Mouse (Mus musculus) myocyte (in vitro differentiated cells): Measurements from ENCODE around the gene C1qtnf2. TPM values are rescaled to one million over a fixed set of nuclear protein-coding genes. Genes with fewer than 3 reads are reported as not detected.
A peak's percentile ranks its signal among the peaks of the same experiment; 100 is the strongest.

Source experiments
- H3K27me3 ChIP-seq: one replicate; pipeline ENCODE4 v1.6.1; 2011; ENCODE audit not compliant: control insufficient read depth, insufficient read depth, insufficient read length
- H3K36me3 ChIP-seq: one replicate; pipeline ENCODE4 v1.6.1; 2011; ENCODE audit not compliant: control insufficient read depth, insufficient read depth
- H3K4me2 ChIP-seq: one replicate; pipeline ENCODE4 v1.6.1; 2011; ENCODE audit warnings: low read depth, control low read depth
- H3K4me3 ChIP-seq: one replicate; pipeline ENCODE4 v1.5.1; 2011; ENCODE audit warnings: mild to moderate bottlenecking, control low read depth, moderate library complexity
- H3K79me2 ChIP-seq: one replicate; pipeline ENCODE4 v1.6.1; 2011; ENCODE audit not compliant: control insufficient read depth, insufficient read depth
- H3ac ChIP-seq: one replicate; pipeline ENCODE4 v1.6.1; 2011; ENCODE audit not compliant: control insufficient read depth, insufficient read length
- CEBPB ChIP-seq: IDR thresholded peaks from 2 replicates; pipeline ENCODE4 v1.6.1; 2011; ENCODE audit warnings: mild to moderate bottlenecking, moderate library complexity; ENCODE audit not compliant: poor library complexity, insufficient read depth, severe bottlenecking
- E2F4 ChIP-seq: IDR thresholded peaks from one replicate; pipeline ENCODE4 v1.6.1; 2011; ENCODE audit warnings: mild to moderate bottlenecking, control low read depth, moderate library complexity; ENCODE audit not compliant: insufficient read depth
- MAX ChIP-seq: IDR thresholded peaks from one replicate; pipeline ENCODE4 v1.6.1; 2011; ENCODE audit warnings: low read depth, mild to moderate bottlenecking, control low read depth
- MYOD1 ChIP-seq, 3 experiments: IDR thresholded peaks; one replicate each; pipeline ENCODE4 v1.6.1; 2011; ENCODE audit warnings: control low read depth in 2 of 3, low read depth in 2 of 3, mild to moderate bottlenecking in 2 of 3, moderate library complexity in 1 of 3; ENCODE audit not compliant: insufficient read length in 2 of 3, control insufficient read depth in 1 of 3
- MYOG ChIP-seq, 3 experiments: IDR thresholded peaks; one replicate each; pipeline ENCODE4 v1.6.1; 2011; ENCODE audit warnings: control low read depth in 2 of 3, low read depth in 2 of 3, mild to moderate bottlenecking in 2 of 3; ENCODE audit not compliant: insufficient read length in 2 of 3, control insufficient read depth in 1 of 3, insufficient read depth in 1 of 3
- POLR2A ChIP-seq: IDR thresholded peaks from one replicate; pipeline ENCODE4 v1.6.1; 2011; ENCODE audit warnings: low read depth, mild to moderate bottlenecking, control low read depth, moderate library complexity; ENCODE audit not compliant: insufficient read length
- POLR2AphosphoS2 ChIP-seq: IDR thresholded peaks from one replicate; pipeline ENCODE4 v1.6.1; 2011; ENCODE audit warnings: low read depth, control low read depth; ENCODE audit not compliant: insufficient read length
- REST ChIP-seq: IDR thresholded peaks from one replicate; pipeline ENCODE4 v1.6.1; 2011; ENCODE audit warnings: mild to moderate bottlenecking, control low read depth, moderate library complexity; ENCODE audit not compliant: insufficient read depth, insufficient read length
- SRF ChIP-seq: IDR thresholded peaks from one replicate; pipeline ENCODE4 v1.6.1; 2011; ENCODE audit warnings: low read depth; ENCODE audit not compliant: control insufficient read depth, insufficient read length
- TCF12 ChIP-seq: IDR thresholded peaks from one replicate; pipeline ENCODE4 v1.6.1; 2011; ENCODE audit warnings: mild to moderate bottlenecking, control low read depth; ENCODE audit not compliant: poor library complexity, insufficient read depth, severe bottlenecking
- TCF3 ChIP-seq: IDR thresholded peaks from one replicate; pipeline ENCODE4 v1.6.1; 2011; ENCODE audit warnings: low read depth, control low read depth; ENCODE audit not compliant: insufficient read length
- USF1 ChIP-seq: IDR thresholded peaks from one replicate; pipeline ENCODE4 v1.6.1; 2011; ENCODE audit warnings: low read depth, mild to moderate bottlenecking, control low read depth, moderate library complexity
- polyA plus RNA-seq: library from polyadenylated mRNA; unstranded; fragments of >200 nt; fragmentation: generic; extraction: Trizol; gene quantifications from one replicate; pipeline ENCODE4 v1.2.1, GENCODE M21; 2012; ENCODE audit warnings: missing spikeins

The C1qtnf2 gene
- polyA plus RNA-seq, 1 experiment: not detected

DNA sequence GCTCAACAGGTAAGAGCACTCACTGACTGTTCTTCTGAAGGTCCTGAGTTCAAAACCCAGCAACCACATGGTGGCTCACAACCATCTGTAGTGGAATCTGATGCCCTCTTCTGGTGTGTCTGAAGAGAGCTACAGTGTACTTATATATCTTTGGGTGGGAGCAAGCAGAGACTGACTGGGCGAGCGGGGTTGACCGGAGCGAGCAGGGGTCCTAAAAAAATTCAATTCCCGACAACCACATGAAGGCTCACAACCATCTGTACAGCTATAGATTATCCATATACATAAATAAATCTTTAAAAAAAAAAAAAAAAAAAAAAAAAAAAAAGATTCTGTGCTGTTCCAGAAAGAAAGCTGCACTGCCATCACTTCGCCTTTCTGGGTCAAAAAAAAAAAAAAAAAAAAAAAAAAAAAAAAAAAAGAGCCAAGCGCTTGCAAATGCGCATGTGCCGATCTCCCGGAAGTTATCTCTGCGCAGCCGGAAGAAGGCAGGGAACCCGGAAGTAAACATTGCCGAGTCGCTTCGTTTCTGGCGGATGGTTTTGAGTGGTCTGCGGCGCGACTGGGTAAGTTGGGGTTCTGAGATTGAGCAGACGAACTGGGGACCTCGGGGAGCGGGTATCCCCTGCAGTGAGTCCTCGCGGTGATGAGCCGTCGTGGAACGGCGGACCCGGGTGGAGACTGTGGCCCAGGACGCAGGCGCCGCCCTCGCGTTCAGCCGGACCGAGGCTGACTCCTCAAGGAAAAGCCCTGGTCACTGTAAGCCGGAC is 40.6 kb upstream of the C1qtnf2 start, which contains the start of gene Slu7:
Gene Slu7 (plus strand): TSS at position 491 of the 770 bp plus-strand sequence.
- Histone ChIP-seq H3K4me3 (peak within 1 kb of the TSS; percentile 69), H3K4me2 (peak within 1 kb of the TSS; percentile 72), H3ac (peak within 1 kb of the TSS; percentile 16), H3K36me3 (no peaks in the 10 kb centered on the region), H3K79me2 (peaks cover 30% of the 10 kb centered on the region), H3K27me3 (no peaks in the 10 kb centered on the region)
- TF ChIP-seq POLR2A: peak; percentile 48
- no peak for TF ChIP-seq USF1

DNA sequence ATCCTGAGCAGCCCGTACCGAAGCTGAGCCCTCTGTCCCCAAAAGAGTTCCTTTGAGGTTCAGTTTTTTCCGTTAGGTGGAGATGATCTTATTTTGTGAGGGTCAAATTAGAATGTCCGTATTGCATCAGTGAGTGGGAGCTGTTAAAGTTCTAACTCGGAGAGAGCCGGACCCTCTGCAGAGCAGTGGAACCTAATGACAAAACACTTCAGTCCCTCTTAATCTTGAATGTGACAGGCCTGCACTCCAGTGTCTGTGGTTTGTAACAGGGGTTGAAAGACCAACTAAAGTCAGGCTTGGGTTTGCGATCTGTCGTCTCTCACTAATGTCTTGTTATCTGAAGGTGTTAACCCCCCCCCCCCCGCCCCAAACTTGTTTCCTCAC is 40.1 kb upstream of the C1qtnf2 start:
- Histone ChIP-seq H3K79me2 (peaks cover 30% of the 10 kb centered on the region), H3K4me2 (peak overlapping the region; percentile 72), H3K4me3 (peak overlapping the region; percentile 69), H3K36me3 (no peaks in the 10 kb centered on the region), H3K27me3 (no peaks in the 10 kb centered on the region), H3ac (peak overlapping the region; percentile 16)
- TF ChIP-seq USF1 (no peak), POLR2AphosphoS2 (no peak), REST (no peak), MYOG (IDR thresholded peaks at IDR 0.05; ENCODE audit: control insufficient read depth in 1 of 3, insufficient read depth in 1 of 3, insufficient read length in 2 of 3, low read depth in 2 of 3) (no peak), CEBPB (no peak), MYOD1 (IDR thresholded peaks at IDR 0.05; ENCODE audit: control insufficient read depth in 1 of 3, insufficient read length in 2 of 3, low read depth in 2 of 3) (no peak), SRF (no peak), TCF12 (no peak), POLR2A (no peak), MAX (no peak), TCF3 (no peak), E2F4 (no peak)

DNA sequence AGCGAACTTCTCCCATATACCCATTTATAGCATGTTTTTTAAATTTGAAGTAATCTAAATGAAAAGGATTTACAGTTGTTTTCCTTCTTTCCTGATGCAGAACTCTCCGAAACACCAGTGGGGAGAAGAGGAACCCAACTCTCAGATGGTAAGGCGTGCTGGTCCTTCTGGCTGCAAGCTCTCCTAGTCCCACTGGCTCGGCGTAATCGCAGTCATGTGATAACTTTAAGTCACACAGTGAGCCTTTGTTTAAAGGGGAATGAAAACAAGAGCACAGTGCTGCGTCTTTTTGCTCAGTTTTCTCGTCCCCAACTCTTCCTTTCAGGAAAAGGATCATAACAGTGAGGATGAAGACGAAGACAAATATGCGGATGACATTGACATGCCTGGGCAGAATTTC is 33.0 kb upstream of the C1qtnf2 start:
- no peak overlapping the region for H3ac ChIP-seq
- TF ChIP-seq TCF3 (no peak), USF1 (no peak), REST (no peak), POLR2A (no peak), POLR2AphosphoS2 (no peak), MYOG (IDR thresholded peaks at IDR 0.05; ENCODE audit: control insufficient read depth in 1 of 3, insufficient read depth in 1 of 3, insufficient read length in 2 of 3, low read depth in 2 of 3) (no peak), MAX (no peak), TCF12 (no peak), CEBPB (no peak), SRF (no peak), MYOD1 (IDR thresholded peaks at IDR 0.05; ENCODE audit: control insufficient read depth in 1 of 3, insufficient read length in 2 of 3, low read depth in 2 of 3) (no peak), E2F4 (no peak)
- H3K4me2 ChIP-seq: no peak overlapping the region
- H3K4me3 ChIP-seq: no peak overlapping the region
- peaks cover 5% of the 10 kb centered on the region for H3K79me2 ChIP-seq
- peaks cover 48% of the 10 kb centered on the region for H3K36me3 ChIP-seq
- H3K27me3 ChIP-seq: no peaks in the 10 kb centered on the region

DNA sequence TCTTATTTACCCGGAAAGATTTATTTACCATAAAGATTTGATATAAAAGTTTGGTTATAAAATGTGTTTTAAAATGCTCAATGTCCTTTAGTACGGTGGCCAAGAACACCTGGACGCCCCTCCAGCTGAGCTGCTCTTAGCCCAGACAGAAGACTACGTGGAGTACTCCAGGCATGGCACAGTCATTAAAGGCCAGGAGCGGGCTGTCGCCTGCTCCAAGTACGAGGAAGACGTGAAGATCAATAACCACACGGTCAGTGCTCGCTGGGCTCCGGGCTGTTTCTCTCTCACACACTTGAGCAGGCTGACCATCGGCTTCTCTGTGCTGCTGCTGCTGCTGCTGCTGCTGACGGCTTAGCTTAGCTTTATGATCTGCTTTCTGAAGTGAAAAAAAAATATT is 30.9 kb upstream of the C1qtnf2 start:
- no peak overlapping the region for H3ac ChIP-seq
- TF ChIP-seq TCF12: no peak
- no peak for TF ChIP-seq SRF
- no peak for TF ChIP-seq CEBPB
- no peak for TF ChIP-seq POLR2A
- no peak for TF ChIP-seq E2F4
- no peak for TF ChIP-seq MAX
- TF ChIP-seq MYOG (IDR thresholded peaks at IDR 0.05; ENCODE audit: control insufficient read depth in 1 of 3, insufficient read depth in 1 of 3, insufficient read length in 2 of 3, low read depth in 2 of 3): no peak
- TF ChIP-seq TCF3: no peak
- TF ChIP-seq POLR2AphosphoS2: no peak
- no peak for TF ChIP-seq MYOD1 (IDR thresholded peaks at IDR 0.05; ENCODE audit: control insufficient read depth in 1 of 3, insufficient read length in 2 of 3, low read depth in 2 of 3)
- TF ChIP-seq REST: no peak
- no peak for TF ChIP-seq USF1
- no peak overlapping the region for H3K4me3 ChIP-seq
- no peaks in the 10 kb centered on the region for H3K79me2 ChIP-seq
- H3K4me2 ChIP-seq: no peak overlapping the region
- no peaks in the 10 kb centered on the region for H3K27me3 ChIP-seq
- peaks cover 60% of the 10 kb centered on the region for H3K36me3 ChIP-seq

DNA sequence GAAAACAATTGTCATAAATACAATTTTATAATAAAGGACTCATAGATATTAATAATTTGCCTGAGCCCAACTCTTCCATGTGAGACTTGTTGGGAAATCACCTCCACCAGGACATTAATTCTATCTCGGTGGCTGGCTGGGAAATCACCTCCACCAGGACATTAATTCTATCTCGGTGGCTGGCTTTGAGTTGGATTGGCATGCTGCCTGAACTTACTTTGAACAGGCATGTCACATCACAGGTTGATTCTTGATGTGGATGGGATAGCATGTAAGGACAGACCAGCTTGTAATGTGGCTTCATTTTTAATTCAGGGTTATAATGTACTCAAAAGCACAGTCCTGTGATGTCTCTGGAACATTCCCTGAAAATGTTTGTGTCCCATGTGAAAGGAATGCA is 24.2 kb upstream of the C1qtnf2 start:
- no peak overlapping the region for H3K4me3 ChIP-seq
- TF ChIP-seq CEBPB: no peak
- TF ChIP-seq MYOD1 (IDR thresholded peaks at IDR 0.05; ENCODE audit: control insufficient read depth in 1 of 3, insufficient read length in 2 of 3, low read depth in 2 of 3): no peak
- TF ChIP-seq SRF: no peak
- no peak for TF ChIP-seq TCF3
- no peak for TF ChIP-seq POLR2AphosphoS2
- TF ChIP-seq REST: no peak
- no peak for TF ChIP-seq MYOG (IDR thresholded peaks at IDR 0.05; ENCODE audit: control insufficient read depth in 1 of 3, insufficient read depth in 1 of 3, insufficient read length in 2 of 3, low read depth in 2 of 3)
- TF ChIP-seq USF1: no peak
- TF ChIP-seq E2F4: no peak
- TF ChIP-seq TCF12: no peak
- no peak for TF ChIP-seq POLR2A
- no peak for TF ChIP-seq MAX
- peaks cover 15% of the 10 kb centered on the region for H3K27me3 ChIP-seq
- no peak overlapping the region for H3ac ChIP-seq
- no peak overlapping the region for H3K4me2 ChIP-seq
- H3K36me3 ChIP-seq: peaks cover 16% of the 10 kb centered on the region
- H3K79me2 ChIP-seq: no peaks in the 10 kb centered on the region
